Mouse (Mus musculus) stomach, postnatal 0 days (tissue): ENCODE results near the gene Mllt6.
A peak's percentile ranks its signal among the peaks of the same experiment; 100 is the strongest.

Experiments used
- CTCF ChIP-seq: IDR thresholded peaks from 2 replicates; pipeline ENCODE4 v1.5.1; 2016; ENCODE audit warnings: antibody characterized with exemption, low read depth, mild to moderate bottlenecking, moderate library complexity
- EP300 ChIP-seq: optimal IDR thresholded peaks from 2 replicates; pipeline ENCODE3; 2016; ENCODE audit warnings: antibody characterized with exemption

GRCm38 (mm10) chr11:97644834-97645233 lies 18.4 kb upstream of the Mllt6 start:
- peak; percentile 86 for TF ChIP-seq CTCF
- no peak for TF ChIP-seq EP300
